Mouse (Mus musculus) hindbrain, embryonic 11.5 days (tissue): Measurements from ENCODE around the gene Sh3pxd2b. TPM values are rescaled to one million over a fixed set of nuclear protein-coding genes. Genes with fewer than 3 reads are reported as not detected.

Source experiments
- ATAC-seq: fragments of 200-750 bp; cut with Nextera tagmentation; 2 replicates; pipeline ENCODE4 v1.8.0; 2017; ENCODE audit warnings: mild to moderate bottlenecking, moderate TSS enrichment, moderate library complexity; ENCODE audit not compliant: low FRiP score
- DNase-seq: peaks from one replicate; pipeline ENCODE4 v3.0.0-alpha.2; 2015; ENCODE audit warnings: low spot score
- H3K27ac ChIP-seq: fragments of 300-500 bp; sonication (generic); 2 replicates; pipeline ENCODE4 v1.5.1; 2014; ENCODE audit warnings: mild to moderate bottlenecking, low read depth, low read length
- H3K27me3 ChIP-seq: fragments of 300-500 bp; sonication (generic); 2 replicates; pipeline ENCODE4 v1.6.1; 2014; ENCODE audit warnings: mild to moderate bottlenecking, low read length, moderate library complexity, mixed read lengths; ENCODE audit not compliant: control insufficient read depth, insufficient read depth
- H3K36me3 ChIP-seq: fragments of 300-500 bp; sonication (generic); 2 replicates; pipeline ENCODE4 v1.6.1; 2014; ENCODE audit warnings: mild to moderate bottlenecking, low read length, moderate library complexity, mixed read lengths; ENCODE audit not compliant: control insufficient read depth, insufficient read depth
- H3K4me1 ChIP-seq: fragments of 300-500 bp; sonication (generic); replicated peaks from 2 replicates; pipeline ENCODE4 v1.6.1; 2014; ENCODE audit warnings: low read length, mixed read lengths; ENCODE audit not compliant: control insufficient read depth, insufficient read depth
- H3K4me2 ChIP-seq: fragments of 300-500 bp; sonication (generic); replicated peaks from 2 replicates; pipeline ENCODE4 v1.6.1; 2014; ENCODE audit warnings: mild to moderate bottlenecking, low read depth, low read length
- H3K4me3 ChIP-seq: fragments of 300-500 bp; sonication (generic); 2 replicates; pipeline ENCODE4 v1.5.1; 2014; ENCODE audit warnings: low read depth, low read length
- H3K9ac ChIP-seq: fragments of 300-500 bp; sonication (generic); 2 replicates; pipeline ENCODE4 v1.6.1; 2014; ENCODE audit warnings: low read depth, low read length
- H3K9me3 ChIP-seq: fragments of 300-500 bp; sonication (generic); 2 replicates; pipeline ENCODE4 v1.6.1; 2016; ENCODE audit warnings: low read length; ENCODE audit not compliant: control insufficient read depth
- WGBS: fragments of 180-500 bp; shearing (Covaris S2); extraction: QIAGEN DNeasy Blood & Tissue Kit; methylation state at CpG from one replicate; pipeline ENCODE4 v1.1.7; 2014; 5-methylcytosine and 5-hydroxymethylcytosine counted together
- polyA plus RNA-seq: library from polyadenylated mRNA; unstranded; fragments of >200 nt; fragmentation: Nextera tagmentation; extraction: Ambion mirVana; gene quantifications from 2 replicates; pipeline ENCODE4 v1.2.1, GENCODE M21; 2014

The Sh3pxd2b gene
- polyA plus RNA-seq, 1 experiment from 2014 or later = 24.2 TPM

GRCm38 (mm10) chr11:32333235-32333634, 14.4 kb upstream of the Sh3pxd2b start:
- Histone ChIP-seq H3K4me3 (no peak overlapping the region), H3K36me3 (no peaks in the 10 kb centered on the region), H3K27ac (no peak overlapping the region), H3K9ac (no peak overlapping the region), H3K27me3 (no peaks in the 10 kb centered on the region), H3K4me2 (no peak overlapping the region), H3K4me1 (0 out of 2 replicates have a peak, but pooled peaks cover 2% of the 10 kb centered on the region), H3K9me3 (no peaks in the 10 kb centered on the region)
- no peak for DNase-seq
- 69% methylated on average over 2 of the region's 2 CpGs for WGBS
- no peak for ATAC-seq

- no peak for ATAC-seq
- Histone ChIP-seq H3K36me3 (no peaks in the 10 kb centered on the region), H3K9ac (no peak overlapping the region), H3K4me1 (no peaks in the 10 kb centered on the region), H3K27ac (no peak overlapping the region), H3K9me3 (no peaks in the 10 kb centered on the region), H3K4me2 (no peak overlapping the region), H3K4me3 (no peak overlapping the region), H3K27me3 (no peaks in the 10 kb centered on the region)
- WGBS = 87% methylated on average over 6 of the region's 6 CpGs
- no peak for DNase-seq
These were observed 11.1 kb upstream of the Sh3pxd2b start for GRCm38 (mm10) chr11:32336435-32336907.

- Histone ChIP-seq H3K27me3 (no peaks in the 10 kb centered on the region), H3K36me3 (no peaks in the 10 kb centered on the region), H3K9me3 (no peaks in the 10 kb centered on the region), H3K9ac (no peak overlapping the region), H3K4me2 (no peak overlapping the region), H3K4me3 (no peak overlapping the region), H3K27ac (no peak overlapping the region), H3K4me1 (no peaks in the 10 kb centered on the region)
- WGBS = 72% methylated on average over 2 of the region's 2 CpGs
- ATAC-seq (no peak), DNase-seq (no peak)
These were observed 8.5 kb upstream of the Sh3pxd2b start for GRCm38 (mm10) chr11:32339131-32339531.

- Histone ChIP-seq H3K4me1 (no peaks in the 10 kb centered on the region), H3K9ac (no peak overlapping the region), H3K4me2 (no peak overlapping the region), H3K27me3 (no peaks in the 10 kb centered on the region), H3K36me3 (no peaks in the 10 kb centered on the region), H3K27ac (no peak overlapping the region), H3K9me3 (no peaks in the 10 kb centered on the region), H3K4me3 (no peak overlapping the region)
- ATAC-seq (peak; percentile 59; the same call in 1 of the 2 replicates), DNase-seq (peak; percentile 81)
- 45% methylated on average over 17 of the region's 17 CpGs for WGBS
These were observed 6.8 kb upstream of the Sh3pxd2b start for GRCm38 (mm10) chr11:32340476-32341473.

- DNase-seq (peak; percentile 58), ATAC-seq (no peak)
- WGBS = 16% methylated on average over 2 of the region's 2 CpGs
- no peaks in the 10 kb centered on the region for H3K27me3 ChIP-seq
- no peak overlapping the region for H3K4me2 ChIP-seq
- H3K9me3 ChIP-seq = no peaks in the 10 kb centered on the region
- no peak overlapping the region for H3K4me3 ChIP-seq
- H3K36me3 ChIP-seq = no peaks in the 10 kb centered on the region
- H3K27ac ChIP-seq = no peak overlapping the region
- peaks cover 5% of the 10 kb centered on the region; the same call in 1 of the 2 replicates for H3K4me1 ChIP-seq
- no peak overlapping the region for H3K9ac ChIP-seq
These were observed 4.8 kb upstream of the Sh3pxd2b start for GRCm38 (mm10) chr11:32342770-32343191.

GRCm38 (mm10) chr11:32343350-32343749, 4.3 kb upstream of the Sh3pxd2b start:
- no peak overlapping the region for H3K9ac ChIP-seq
- 95% methylated on average over 1 of the region's 1 CpGs for WGBS
- DNase-seq (no peak), ATAC-seq (no peak)
- H3K4me1 ChIP-seq = peaks cover 5% of the 10 kb centered on the region; the same call in 1 of the 2 replicates
- no peak overlapping the region for H3K27ac ChIP-seq
- H3K4me3 ChIP-seq = no peak overlapping the region
- H3K36me3 ChIP-seq = no peaks in the 10 kb centered on the region
- no peaks in the 10 kb centered on the region for H3K27me3 ChIP-seq
- H3K4me2 ChIP-seq = no peak overlapping the region
- no peaks in the 10 kb centered on the region for H3K9me3 ChIP-seq

GRCm38 (mm10) chr11:32345504-32346297, 1.9 kb upstream of the Sh3pxd2b start:
- ATAC-seq (no peak), DNase-seq (peak; percentile 20)
- 63% methylated on average over 6 of the region's 6 CpGs for WGBS

GRCm38 (mm10) chr11:32347264-32347606, 385 bp upstream of the Sh3pxd2b start:
- H3K4me2 ChIP-seq = peak overlapping the region; percentile 84
- peak overlapping the region; percentile 79 for H3K27ac ChIP-seq
- H3K36me3 ChIP-seq = 0 out of 2 replicates have a peak, but pooled peaks cover 2% of the 10 kb centered on the region
- peak; percentile 62; the same call in 1 of the 2 replicates for ATAC-seq
- peaks cover 8% of the 10 kb centered on the region for H3K4me1 ChIP-seq
- H3K9ac ChIP-seq = peak overlapping the region; percentile 97
- WGBS = 3% methylated on average over 10 of the region's 10 CpGs
- H3K9me3 ChIP-seq = no peaks in the 10 kb centered on the region
- no peak for DNase-seq
- peak overlapping the region; percentile 89 for H3K4me3 ChIP-seq
- H3K27me3 ChIP-seq = no peaks in the 10 kb centered on the region

More at GRCm38 (mm10) chr11:32345504-32346297, 1.9 kb upstream of the Sh3pxd2b start:
- Histone ChIP-seq H3K27me3 (no peaks in the 10 kb centered on the region), H3K4me3 (no peak overlapping the region), H3K4me2 (no peak overlapping the region), H3K9ac (no peak overlapping the region), H3K9me3 (no peaks in the 10 kb centered on the region), H3K4me1 (peaks cover 8% of the 10 kb centered on the region), H3K36me3 (no peaks in the 10 kb centered on the region), H3K27ac (no peak overlapping the region)
